ENCODE assay signal across 13 mouse cellular contexts in genomic region chrX:166672617-166673016, GRCm38 (mm10).
"Had no signal": no experiment of that assay in that cellular context is flagged by ENCODE, and none has a peak within 500 bp of the region (broad histone marks: within the 10 kb centered on the region; RNA-seq: fewer than 3 reads in every experiment).

No protein-coding gene starts in this region.

- H3K27ac ChIP-seq: limb, embryonic 15.5 days; midbrain, embryonic 12.5 days; neural tube, embryonic 13.5 days; stomach, postnatal 0 days had no signal

- H3K36me3 ChIP-seq: limb, embryonic 15.5 days; midbrain, embryonic 12.5 days; neural tube, embryonic 13.5 days had no signal

- H3K9me3 ChIP-seq: limb, embryonic 15.5 days; megakaryocyte, embryonic 14.5 days; midbrain, embryonic 12.5 days; neural tube, embryonic 13.5 days had no signal

- H3K4me3 ChIP-seq: limb, embryonic 15.5 days; midbrain, embryonic 12.5 days; neural tube, embryonic 13.5 days had no signal

- H3K9ac ChIP-seq: limb, embryonic 15.5 days; lung, embryonic 14.5 days; midbrain, embryonic 12.5 days; neural tube, embryonic 13.5 days had no signal

- H3K4me2 ChIP-seq: limb, embryonic 15.5 days; lung, embryonic 14.5 days; midbrain, embryonic 12.5 days; neural tube, embryonic 13.5 days had no signal

- H3K4me1 ChIP-seq: limb, embryonic 15.5 days; midbrain, embryonic 12.5 days; neural tube, embryonic 13.5 days had no signal

- DNase-seq: kidney, adult 11 months; kidney, adult 9 months; kidney, postnatal 10 days; lung, embryonic 14.5 days; lung, postnatal 10 days; lung, postnatal 4 days; right cerebral cortex, adult 18-20 months had no signal

- ATAC-seq: midbrain, embryonic 16.5 days had no signal
